Mouse (Mus musculus) olfactory bulb, adult 2 months (tissue): ENCODE data around the gene Ripk3.

ENCODE experiments used
- CTCF ChIP-seq: fragments of 200-500 bp; IDR thresholded peaks from 2 replicates; pipeline ENCODE4 v1.5.1; 2012; ENCODE audit warnings: low read depth, mild to moderate bottlenecking, low read length, moderate library complexity; ENCODE audit not compliant: insufficient read depth
- POLR2A ChIP-seq: fragments of 200-500 bp; IDR thresholded peaks from 2 replicates; pipeline ENCODE4 v1.6.1; 2012; ENCODE audit warnings: mild to moderate bottlenecking, low read depth, low read length, moderate library complexity; ENCODE audit not compliant: insufficient read depth

DNA sequence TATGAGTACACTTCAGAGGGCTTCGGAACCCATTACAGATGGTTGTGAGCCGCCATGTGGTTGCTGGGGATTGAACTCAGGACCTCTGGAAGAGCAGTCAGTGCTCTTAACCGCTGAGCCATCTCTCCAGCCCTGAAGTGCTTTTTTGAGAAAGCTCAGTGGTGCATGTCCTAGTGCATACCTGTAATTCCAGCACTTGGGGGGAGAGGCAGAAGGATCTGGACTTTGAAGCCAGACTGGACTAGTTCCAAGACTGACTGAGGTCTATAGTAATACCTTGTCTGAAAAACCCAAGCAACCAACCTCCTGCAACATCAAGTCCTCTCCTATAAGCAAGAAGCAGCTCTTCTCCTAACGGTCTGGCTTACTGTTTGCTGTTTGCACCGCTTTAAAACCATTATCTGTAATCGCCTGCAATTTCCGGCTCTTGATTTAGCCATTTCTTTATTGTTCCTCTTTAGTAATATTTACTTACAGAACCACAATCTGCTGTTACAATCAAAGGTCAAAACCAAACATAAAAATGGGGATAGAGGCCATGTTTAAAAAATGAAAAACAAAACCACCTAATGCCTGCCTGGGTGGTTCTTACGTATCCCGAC is 51.5 kb downstream of the Ripk3 start:
- no peak for TF ChIP-seq CTCF
- TF ChIP-seq POLR2A: no peak
